Mouse (Mus musculus) limb, embryonic 13.5 days (tissue): ENCODE measurements around the gene 4921504E06Rik. TPM values are rescaled to one million over a fixed set of nuclear protein-coding genes. Genes with fewer than 3 reads are reported as not detected.

Experiments used
- polyA plus RNA-seq: library from polyadenylated mRNA; unstranded; fragments of >200 nt; fragmentation: Nextera tagmentation; extraction: Ambion mirVana; gene quantifications from 2 replicates; pipeline ENCODE4 v1.2.1, GENCODE M21; 2015

The 4921504E06Rik gene
- polyA plus RNA-seq, 1 experiment from 2014 or later, result not detected

Other genes starting within 250 kb of the 4921504E06Rik start
- 28.4 and 29.0 TPM in 2 replicates for gene Msrb2, start 182.5 kb downstream of the 4921504E06Rik start, polyA plus RNA-seq
- gene Ptf1a, start 108.3 kb downstream of the 4921504E06Rik start, polyA plus RNA-seq, result not detected in 2 replicates
- 0.59 and 0.75 TPM in 2 replicates for gene Otud1, start 103.8 kb upstream of the 4921504E06Rik start, polyA plus RNA-seq